Mouse (Mus musculus): ENCODE data around the gene Rnf141. TPM values are rescaled to one million over a fixed set of nuclear protein-coding genes. Genes with fewer than 3 reads are reported as not detected.
A peak's percentile ranks its signal among the peaks of the same experiment; 100 is the strongest.

Gene Rnf141
- total RNA-seq, 2 experiments from 2014 or later: 80.5 to 82.7 TPM

GRCm38 (mm10) chr7:110770949-110771348, 73.3 kb downstream of the Rnf141 start:
- no peak for DNase-seq (ENCODE audit: low spot score in 2 of 2)

GRCm38 (mm10) chr7:110769094-110769493, 75.2 kb downstream of the Rnf141 start:
- DNase-seq (ENCODE audit: low spot score in 2 of 2): no peak

GRCm38 (mm10) chr7:110768451-110769064, 75.7 kb downstream of the Rnf141 start:
- DNase-seq (ENCODE audit: low spot score in 2 of 2): peak in 1 of 2 experiments; percentile 51

GRCm38 (mm10) chr7:110768001-110768400, 76.3 kb downstream of the Rnf141 start, which contains the start of gene Ampd3:
Gene Ampd3 (plus strand): TSS chr7:110768206.
- no peak for DNase-seq (ENCODE audit: low spot score in 2 of 2)

- no peak for DNase-seq (ENCODE audit: low spot score in 2 of 2)
Measured at GRCm38 (mm10) chr7:110762605-110763180, 81.6 kb downstream of the Rnf141 start.

- DNase-seq (ENCODE audit: low spot score in 2 of 2): no peak
Measured at GRCm38 (mm10) chr7:110756440-110756839, 87.8 kb downstream of the Rnf141 start.

DNA sequence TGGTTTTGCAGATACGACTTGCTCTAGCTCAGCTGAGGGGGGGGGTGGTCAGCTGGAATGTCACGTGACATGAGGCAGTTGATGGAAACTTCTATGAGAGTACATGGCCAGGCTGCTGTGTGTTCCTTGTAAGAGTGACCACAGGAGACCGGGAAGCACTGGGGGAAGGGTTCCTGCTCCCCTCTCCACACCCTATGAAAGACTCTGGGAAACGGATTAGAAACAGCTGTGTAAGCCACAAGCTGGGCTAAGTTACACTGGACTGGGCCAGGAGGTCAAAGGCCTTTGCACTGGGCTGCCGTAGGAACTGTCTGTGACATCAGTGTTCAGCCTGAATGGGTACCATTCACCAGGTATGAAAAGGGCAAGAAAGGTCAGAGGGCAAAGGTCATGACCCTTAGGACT, 90.3 kb downstream of the Rnf141 start:
- DNase-seq (ENCODE audit: low spot score in 2 of 2): no peak

- no peak for DNase-seq (ENCODE audit: low spot score in 2 of 2)
Measured at GRCm38 (mm10) chr7:110753310-110753709, 90.9 kb downstream of the Rnf141 start.

DNA sequence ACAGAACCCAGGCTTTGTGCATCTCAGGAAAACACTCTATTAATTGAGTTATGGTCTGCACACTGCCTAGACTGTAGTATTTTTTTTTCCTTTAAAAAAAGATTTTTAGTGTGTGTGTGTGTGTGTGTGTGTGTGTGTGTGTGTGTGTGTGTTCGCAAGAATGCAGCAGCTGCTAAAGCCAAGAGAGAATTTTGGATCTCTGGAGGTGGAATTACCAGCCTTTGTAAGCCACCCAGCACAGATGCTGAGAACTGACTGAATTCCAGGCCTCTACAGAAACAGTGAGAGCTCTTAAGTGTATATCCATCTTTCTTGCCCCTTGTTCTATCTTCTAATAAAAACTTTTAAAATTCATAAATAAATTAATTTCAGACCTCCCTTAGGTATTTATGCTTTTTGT, 92.6 kb downstream of the Rnf141 start:
- no peak for DNase-seq (ENCODE audit: low spot score in 2 of 2)

GRCm38 (mm10) chr7:110750834-110751233, 93.4 kb downstream of the Rnf141 start:
- DNase-seq (ENCODE audit: low spot score in 2 of 2): no peak

Small RNAs within 50 kb of the gene (microRNA-seq; reads per million reads assigned to microRNA genes)
- gene Gm47282: 0 reads per million in 2 experiments

Other genes with a start within 250 kb of the Rnf141 start
- gene Sbf2, start 229.5 kb downstream of the Rnf141 start, total RNA-seq (2021): 10 to 100 TPM; 76.7 to 81.4 TPM
- 1 to 10 TPM; 1.5 to 2.4 TPM for gene Adm, start 216.8 kb downstream of the Rnf141 start, total RNA-seq (2021)
- 10 to 100 TPM; 28.2 to 29.9 TPM for gene Ampd3, start 76.3 kb downstream of the Rnf141 start, total RNA-seq (2021)
- 1 to 10 TPM; 2.5 to 3.5 TPM for gene Lyve1, start 18.8 kb upstream of the Rnf141 start, total RNA-seq (2021)
- 1 to 10 TPM; 1.5 to 2.3 TPM for gene Mrvi1, start 138.0 kb upstream of the Rnf141 start, total RNA-seq (2021)
- 10 to 100 TPM; 51.6 to 55.8 TPM for gene Ctr9, start 184.5 kb upstream of the Rnf141 start, total RNA-seq (2021)
- 100 to 1,000 TPM; 857 to 878 TPM for gene Eif4g2, start 238.6 kb upstream of the Rnf141 start, total RNA-seq (2021)

All from layer of hippocampus, postnatal 14 days (tissue).